Mouse (Mus musculus) cerebellum, adult 2 months (tissue): Measurements from ENCODE around the gene Stard13.

ENCODE experiments used
- CTCF ChIP-seq: fragments of 200-500 bp; IDR thresholded peaks from 2 replicates; pipeline ENCODE4 v1.5.1; 2011; ENCODE audit warnings: low read depth, mild to moderate bottlenecking, control low read depth, low read length, moderate library complexity, borderline replicate concordance; ENCODE audit not compliant: insufficient read depth
- POLR2A ChIP-seq: fragments of 200-500 bp; IDR thresholded peaks from 2 replicates; pipeline ENCODE4 v1.6.1; 2011; ENCODE audit warnings: low read length, control low read depth, borderline replicate concordance; ENCODE audit not compliant: insufficient read depth

DNA sequence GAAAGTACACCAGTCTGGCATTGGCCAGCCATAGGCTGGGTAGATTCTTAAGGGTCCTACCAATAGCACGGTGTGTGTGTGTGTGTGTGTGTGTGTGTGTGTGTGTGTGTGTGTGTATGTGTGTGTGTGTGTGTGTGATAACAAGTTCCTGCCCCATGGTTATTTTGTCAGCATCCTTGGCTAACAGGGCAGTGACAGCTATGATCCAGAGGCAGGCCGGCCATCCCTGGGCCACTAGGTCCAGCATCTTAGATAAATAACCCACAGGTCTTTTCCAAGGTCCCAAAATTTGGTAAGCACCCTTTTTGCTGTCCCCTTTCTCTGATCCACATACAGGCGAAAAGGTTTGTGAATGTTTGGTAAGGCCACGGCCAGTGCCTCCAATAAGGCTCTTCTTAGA lies 231.6 kb downstream of the Stard13 start:
- TF ChIP-seq CTCF (no peak), POLR2A (no peak)
